Comparison of ENCODE assay signal across 8 mouse cellular contexts in genomic region chr2:18028140-18029021, GRCm38 (mm10). TPM values are rescaled to one million over a fixed set of nuclear protein-coding genes. Genes with fewer than 3 reads are reported as not detected.
DNase-seq lines count a peak whose midpoint lies in the region; ATAC-seq and TF ChIP-seq lines count a peak whose summit lies in the region.

No protein-coding gene starts in this region.

- peak overlapping the region; percentile 67 for H3K4me3 ChIP-seq in forebrain, embryonic 12.5 days (replicated peaks)
- peak overlapping the region; percentile 71 for H3K4me3 ChIP-seq in heart, postnatal 0 days (ENCODE audit: low read depth, low read length)
- peak overlapping the region; percentile 68 for H3K4me3 ChIP-seq in liver, postnatal 0 days (ENCODE audit: low read depth, low read length)
- peak overlapping the region; percentile 65 for H3K4me3 ChIP-seq in neural tube, embryonic 15.5 days (replicated peaks)

- H3K36me3 ChIP-seq in forebrain, embryonic 12.5 days (replicated peaks): no peaks in the 10 kb centered on the region
- no peaks in the 10 kb centered on the region for H3K36me3 ChIP-seq in heart, postnatal 0 days (replicated peaks; ENCODE audit: control insufficient read depth, insufficient read depth, low read length)
- H3K36me3 ChIP-seq in liver, postnatal 0 days (replicated peaks; ENCODE audit: insufficient read depth, low read length): no peaks in the 10 kb centered on the region
- no peaks in the 10 kb centered on the region for H3K36me3 ChIP-seq in neural tube, embryonic 15.5 days

- WGBS in forebrain, embryonic 12.5 days: under 1% methylated on average over 61 of the region's 61 CpGs
- WGBS in heart, postnatal 0 days: under 1% methylated on average over 61 of the region's 61 CpGs
- under 1% methylated on average over 61 of the region's 61 CpGs for WGBS in liver, postnatal 0 days (ENCODE audit: insufficient replicate concordance)
- WGBS in neural tube, embryonic 15.5 days: under 1% methylated on average over 61 of the region's 61 CpGs

- peak; percentile 32 for ATAC-seq in CD4-positive, CD25-positive, alpha-beta regulatory T cell, adult 4 months
- peak; percentile 65 for ATAC-seq in cerebellum, adult (ENCODE audit: insufficient number of reproducible peaks, low FRiP score, low TSS enrichment)
- peak; percentile 67 for ATAC-seq in forebrain, embryonic 12.5 days (ENCODE audit: low FRiP score)
- peak; percentile 81 for ATAC-seq in heart, postnatal 0 days (ENCODE audit: insufficient read depth, low read depth)
- ATAC-seq in liver, postnatal 0 days: peak; percentile 54
- peak; percentile 51 for ATAC-seq in neural tube, embryonic 15.5 days (ENCODE audit: low FRiP score)

- no peaks in the 10 kb centered on the region for H3K9me3 ChIP-seq in forebrain, embryonic 12.5 days
- H3K9me3 ChIP-seq in heart, postnatal 0 days (replicated peaks; ENCODE audit: control insufficient read depth, low read length): no peaks in the 10 kb centered on the region
- H3K9me3 ChIP-seq in liver, postnatal 0 days (ENCODE audit: low read length): no peaks in the 10 kb centered on the region
- no peaks in the 10 kb centered on the region for H3K9me3 ChIP-seq in neural tube, embryonic 15.5 days (replicated peaks)

- H3K27ac ChIP-seq in forebrain, embryonic 12.5 days: peak overlapping the region; percentile 100
- H3K27ac ChIP-seq in heart, postnatal 0 days (ENCODE audit: low read depth): peak overlapping the region; percentile 99
- H3K27ac ChIP-seq in liver, postnatal 0 days (ENCODE audit: low read depth): peak overlapping the region; percentile 81
- H3K27ac ChIP-seq in neural tube, embryonic 15.5 days (replicated peaks): peak overlapping the region; percentile 95

- H3K27me3 ChIP-seq in forebrain, embryonic 12.5 days: no peaks in the 10 kb centered on the region
- no peaks in the 10 kb centered on the region for H3K27me3 ChIP-seq in heart, postnatal 0 days (ENCODE audit: control insufficient read depth, insufficient read depth, low read length)
- peaks cover 61% of the 10 kb centered on the region for H3K27me3 ChIP-seq in liver, postnatal 0 days (ENCODE audit: insufficient read depth, low read length)
- no peaks in the 10 kb centered on the region for H3K27me3 ChIP-seq in neural tube, embryonic 15.5 days (replicated peaks)

- DNase-seq in heart, postnatal 0 days (ENCODE audit: low spot score): peak; percentile 95
- peak; percentile 96 to 97 for DNase-seq in kidney, postnatal 4 days
- DNase-seq in liver, postnatal 0 days: peak; percentile 87
- peak; percentile 33 to 45 for DNase-seq in thymus, adult 18-20 months

- peak overlapping the region; percentile 95 for H3K9ac ChIP-seq in forebrain, embryonic 12.5 days
- H3K9ac ChIP-seq in heart, postnatal 0 days (replicated peaks; ENCODE audit: low read depth, low read length): peak overlapping the region; percentile 85
- H3K9ac ChIP-seq in liver, postnatal 0 days (replicated peaks): peak overlapping the region; percentile 67
- H3K9ac ChIP-seq in neural tube, embryonic 15.5 days (replicated peaks): peak overlapping the region; percentile 75

- TF ChIP-seq EP300 in heart, postnatal 0 days (IDR thresholded peaks at IDR 0.05; ENCODE audit: low read depth): peak; percentile 66; the same call in 1 of the 2 replicates
- TF ChIP-seq EP300 in liver, postnatal 0 days (IDR thresholded peaks at IDR 0.05; ENCODE audit: low read depth): no peak

- peak overlapping the region; percentile 83 for H3K4me2 ChIP-seq in forebrain, embryonic 12.5 days
- peak overlapping the region; percentile 98 for H3K4me2 ChIP-seq in heart, postnatal 0 days (ENCODE audit: low read depth, low read length)
- H3K4me2 ChIP-seq in liver, postnatal 0 days (ENCODE audit: low read depth, low read length): peak overlapping the region; percentile 94
- H3K4me2 ChIP-seq in neural tube, embryonic 15.5 days: peak overlapping the region; percentile 94

- H3K4me1 ChIP-seq in forebrain, embryonic 12.5 days: peaks cover 56% of the 10 kb centered on the region
- peaks cover 5% of the 10 kb centered on the region; the same call in 1 of the 2 replicates for H3K4me1 ChIP-seq in heart, postnatal 0 days (ENCODE audit: control insufficient read depth, insufficient read depth)
- peaks cover 29% of the 10 kb centered on the region for H3K4me1 ChIP-seq in liver, postnatal 0 days (ENCODE audit: insufficient read depth)
- peaks cover 48% of the 10 kb centered on the region for H3K4me1 ChIP-seq in neural tube, embryonic 15.5 days

- TF ChIP-seq CTCF in heart, postnatal 0 days (IDR thresholded peaks at IDR 0.05; ENCODE audit: low read depth): no peak
- no peak for TF ChIP-seq CTCF in liver, postnatal 0 days (IDR thresholded peaks at IDR 0.05; ENCODE audit: low read depth)

RNA-seq across cellular contexts. Expression of gene A930004D18Rik, which starts 9.2 kb away (rescaled TPM):
- 1 to 10 TPM; 2.0 to 2.1 TPM for polyA plus RNA-seq in CD4-positive, CD25-positive, alpha-beta regulatory T cell, adult 4 months (2017; shearing (Covaris generic))
- polyA plus RNA-seq in forebrain, embryonic 12.5 days (2016; fragmentation: Nextera tagmentation; extraction: Ambion mirVana): 20.9 and 22.0 TPM in 2 replicates
- total RNA-seq in heart, postnatal 0 days (2014; rRNA removed; ENCODE audit: low replicate concordance): 3.5 and 7.8 TPM in 2 replicates
- polyA plus RNA-seq in heart, postnatal 0 days (2015; fragmentation: Nextera tagmentation; extraction: Ambion mirVana): 6.9 and 8.4 TPM in 2 replicates
- polyA plus RNA-seq in liver, postnatal 0 days (2015; fragmentation: Nextera tagmentation; extraction: Ambion mirVana): 0.76 and 0.99 TPM in 2 replicates
- polyA plus RNA-seq in neural tube, embryonic 15.5 days (2015; fragmentation: Nextera tagmentation; extraction: Ambion mirVana): 8.6 and 13.1 TPM in 2 replicates

RNA-seq across cellular contexts. Expression of gene Skida1, which starts 20.5 kb away (rescaled TPM):
- polyA plus RNA-seq in CD4-positive, CD25-positive, alpha-beta regulatory T cell, adult 4 months (2017; shearing (Covaris generic)): under 1 TPM in 1 of 2 experiments, not detected in 1; 0.74 TPM
- polyA plus RNA-seq in forebrain, embryonic 12.5 days (2016; fragmentation: Nextera tagmentation; extraction: Ambion mirVana): 26.3 and 26.4 TPM in 2 replicates
- total RNA-seq in heart, postnatal 0 days (2014; rRNA removed; ENCODE audit: low replicate concordance): 4.4 and 7.1 TPM in 2 replicates
- polyA plus RNA-seq in heart, postnatal 0 days (2015; fragmentation: Nextera tagmentation; extraction: Ambion mirVana): 2.2 and 2.4 TPM in 2 replicates
- 0.15 and 0.25 TPM in 2 replicates for polyA plus RNA-seq in liver, postnatal 0 days (2015; fragmentation: Nextera tagmentation; extraction: Ambion mirVana)
- 3.8 and 5.2 TPM in 2 replicates for polyA plus RNA-seq in neural tube, embryonic 15.5 days (2015; fragmentation: Nextera tagmentation; extraction: Ambion mirVana)

RNA-seq across cellular contexts. Expression of gene Mllt10, which starts 26.7 kb away (rescaled TPM):
- polyA plus RNA-seq in CD4-positive, CD25-positive, alpha-beta regulatory T cell, adult 4 months (2017; shearing (Covaris generic)): 10 to 100 TPM; 34.9 to 41.4 TPM
- polyA plus RNA-seq in forebrain, embryonic 12.5 days (2016; fragmentation: Nextera tagmentation; extraction: Ambion mirVana): 61.7 and 76.8 TPM in 2 replicates
- total RNA-seq in heart, postnatal 0 days (2014; rRNA removed; ENCODE audit: low replicate concordance): 14.8 and 25.6 TPM in 2 replicates
- 22.1 and 24.8 TPM in 2 replicates for polyA plus RNA-seq in heart, postnatal 0 days (2015; fragmentation: Nextera tagmentation; extraction: Ambion mirVana)
- 20.7 and 22.4 TPM in 2 replicates for polyA plus RNA-seq in liver, postnatal 0 days (2015; fragmentation: Nextera tagmentation; extraction: Ambion mirVana)
- 46.2 and 57.7 TPM in 2 replicates for polyA plus RNA-seq in neural tube, embryonic 15.5 days (2015; fragmentation: Nextera tagmentation; extraction: Ambion mirVana)

RNA-seq across cellular contexts. Expression of gene H2al2a, which starts 31.6 kb away (rescaled TPM):
- polyA plus RNA-seq in CD4-positive, CD25-positive, alpha-beta regulatory T cell, adult 4 months (2017; shearing (Covaris generic)): not detected
- not detected in 2 replicates for polyA plus RNA-seq in forebrain, embryonic 12.5 days (2016; fragmentation: Nextera tagmentation; extraction: Ambion mirVana)
- not detected in 2 replicates for total RNA-seq in heart, postnatal 0 days (2014; rRNA removed; ENCODE audit: low replicate concordance)
- polyA plus RNA-seq in heart, postnatal 0 days (2015; fragmentation: Nextera tagmentation; extraction: Ambion mirVana): not detected in 2 replicates
- not detected in 2 replicates for polyA plus RNA-seq in liver, postnatal 0 days (2015; fragmentation: Nextera tagmentation; extraction: Ambion mirVana)
- not detected in 2 replicates for polyA plus RNA-seq in neural tube, embryonic 15.5 days (2015; fragmentation: Nextera tagmentation; extraction: Ambion mirVana)

Comparison
In these comparisons a context has a peak if more than half of its experiments do, and no peak if none do; other contexts are left out.
1. Peak in every context shown above with its lines: DNase-seq, ATAC-seq, H3K4me3 ChIP-seq and H3K27ac ChIP-seq.
2. DNase-seq: peak in every context shown above with its lines; median percentile 96 in kidney, postnatal 4 days; 95 in heart, postnatal 0 days; 87 in liver, postnatal 0 days; 39 in thymus, adult 18-20 months.